Mouse (Mus musculus): ENCODE results near the gene Arhgef2. TPM values are rescaled to one million over a fixed set of nuclear protein-coding genes. Genes with fewer than 3 reads are reported as not detected.

Gene Arhgef2
- polyA plus RNA-seq, 1 experiment from 2014 or later = 137 TPM

- 89% methylated on average over 12 of the region's 12 CpGs for WGBS
- 0 out of 2 replicates have a peak, but pooled peaks cover 2% of the 10 kb centered on the region for H3K4me1 ChIP-seq (ENCODE audit: control insufficient read depth, insufficient read depth, low read length)
- H3K36me3 ChIP-seq (ENCODE audit: control insufficient read depth, insufficient read depth, low read length) = peaks cover 47% of the 10 kb centered on the region
- H3K4me3 ChIP-seq (ENCODE audit: low read depth, low read length) = no peak overlapping the region
- H3K27me3 ChIP-seq (ENCODE audit: control insufficient read depth, insufficient read depth, low read length) = no peaks in the 10 kb centered on the region
- peak overlapping the region; percentile 34; the same call in 1 of the 2 replicates for H3K27ac ChIP-seq (ENCODE audit: low read depth, low read length)
- no peak overlapping the region for H3K9ac ChIP-seq (replicated peaks; ENCODE audit: low read depth, low read length)
- no peak for ATAC-seq (ENCODE audit: low read depth)
- no peak overlapping the region for H3K4me2 ChIP-seq (ENCODE audit: low read depth, low read length)
- no peaks in the 10 kb centered on the region for H3K9me3 ChIP-seq (ENCODE audit: control insufficient read depth, low read length)
Observed at GRCm38 (mm10) chr3:88648452-88649168, 42.8 kb downstream of the Arhgef2 start.

GRCm38 (mm10) chr3:88649186-88649585 is 43.4 kb downstream of the Arhgef2 start:
- H3K27me3 ChIP-seq (ENCODE audit: control insufficient read depth, insufficient read depth, low read length) = no peaks in the 10 kb centered on the region
- no peak for ATAC-seq (ENCODE audit: low read depth)
- 72% methylated on average over 10 of the region's 10 CpGs for WGBS
- H3K27ac ChIP-seq (ENCODE audit: low read depth, low read length) = peak overlapping the region; percentile 34; the same call in 1 of the 2 replicates
- no peak overlapping the region for H3K9ac ChIP-seq (replicated peaks; ENCODE audit: low read depth, low read length)
- H3K4me2 ChIP-seq (ENCODE audit: low read depth, low read length) = no peak overlapping the region
- peaks cover 41% of the 10 kb centered on the region for H3K36me3 ChIP-seq (ENCODE audit: control insufficient read depth, insufficient read depth, low read length)
- no peaks in the 10 kb centered on the region for H3K9me3 ChIP-seq (ENCODE audit: control insufficient read depth, low read length)
- no peak overlapping the region for H3K4me3 ChIP-seq (ENCODE audit: low read depth, low read length)
- H3K4me1 ChIP-seq (ENCODE audit: control insufficient read depth, insufficient read depth, low read length) = 0 out of 2 replicates have a peak, but pooled peaks cover 2% of the 10 kb centered on the region

- Histone ChIP-seq H3K4me2 (ENCODE audit: low read depth, low read length) (no peak overlapping the region), H3K9me3 (ENCODE audit: control insufficient read depth, low read length) (no peaks in the 10 kb centered on the region), H3K4me3 (ENCODE audit: low read depth, low read length) (no peak overlapping the region), H3K9ac (replicated peaks; ENCODE audit: low read depth, low read length) (no peak overlapping the region), H3K27me3 (ENCODE audit: control insufficient read depth, insufficient read depth, low read length) (no peaks in the 10 kb centered on the region), H3K36me3 (ENCODE audit: control insufficient read depth, insufficient read depth, low read length) (peaks cover 33% of the 10 kb centered on the region), H3K4me1 (ENCODE audit: control insufficient read depth, insufficient read depth, low read length) (0 out of 2 replicates have a peak, but pooled peaks cover 2% of the 10 kb centered on the region), H3K27ac (ENCODE audit: low read depth, low read length) (no peak overlapping the region)
- no peak for ATAC-seq (ENCODE audit: low read depth)
- 94% methylated on average over 13 of the region's 13 CpGs for WGBS
Observed at GRCm38 (mm10) chr3:88649967-88650366, 44.2 kb downstream of the Arhgef2 start.

GRCm38 (mm10) chr3:88650713-88651504 is 45.1 kb downstream of the Arhgef2 start:
- Histone ChIP-seq H3K9ac (replicated peaks; ENCODE audit: low read depth, low read length) (no peak overlapping the region), H3K27ac (ENCODE audit: low read depth, low read length) (no peak overlapping the region), H3K36me3 (ENCODE audit: control insufficient read depth, insufficient read depth, low read length) (peaks cover 26% of the 10 kb centered on the region), H3K9me3 (ENCODE audit: control insufficient read depth, low read length) (no peaks in the 10 kb centered on the region), H3K27me3 (ENCODE audit: control insufficient read depth, insufficient read depth, low read length) (no peaks in the 10 kb centered on the region), H3K4me2 (ENCODE audit: low read depth, low read length) (no peak overlapping the region), H3K4me1 (ENCODE audit: control insufficient read depth, insufficient read depth, low read length) (0 out of 2 replicates have a peak, but pooled peaks cover 2% of the 10 kb centered on the region), H3K4me3 (ENCODE audit: low read depth, low read length) (no peak overlapping the region)
- 82% methylated on average over 13 of the region's 13 CpGs for WGBS
- no peak for ATAC-seq (ENCODE audit: low read depth)

- Histone ChIP-seq H3K9ac (replicated peaks; ENCODE audit: low read depth, low read length) (no peak overlapping the region), H3K4me3 (ENCODE audit: low read depth, low read length) (no peak overlapping the region), H3K4me2 (ENCODE audit: low read depth, low read length) (no peak overlapping the region), H3K27ac (ENCODE audit: low read depth, low read length) (no peak overlapping the region), H3K36me3 (ENCODE audit: control insufficient read depth, insufficient read depth, low read length) (peaks cover 15% of the 10 kb centered on the region), H3K4me1 (ENCODE audit: control insufficient read depth, insufficient read depth, low read length) (0 out of 2 replicates have a peak, but pooled peaks cover 2% of the 10 kb centered on the region), H3K9me3 (ENCODE audit: control insufficient read depth, low read length) (no peaks in the 10 kb centered on the region), H3K27me3 (ENCODE audit: control insufficient read depth, insufficient read depth, low read length) (no peaks in the 10 kb centered on the region)
- ATAC-seq (ENCODE audit: low read depth) = no peak
- WGBS = 74% methylated on average over 18 of the region's 18 CpGs
Observed at GRCm38 (mm10) chr3:88651669-88652618, 46.2 kb downstream of the Arhgef2 start.

GRCm38 (mm10) chr3:88652846-88653515 is 47.2 kb downstream of the Arhgef2 start, which contains the start of gene Rxfp4:
Rxfp4 (minus strand) TSS chr3:88653142.
- Histone ChIP-seq H3K9ac (replicated peaks; ENCODE audit: low read depth, low read length) (no peak within 1 kb of the TSS), H3K36me3 (ENCODE audit: control insufficient read depth, insufficient read depth, low read length) (peaks cover 5% of the 10 kb centered on the region; the same call in 1 of the 2 replicates), H3K27me3 (ENCODE audit: control insufficient read depth, insufficient read depth, low read length) (no peaks in the 10 kb centered on the region), H3K4me1 (ENCODE audit: control insufficient read depth, insufficient read depth, low read length) (0 out of 2 replicates have a peak, but pooled peaks cover 2% of the 10 kb centered on the region), H3K27ac (ENCODE audit: low read depth, low read length) (no peak within 1 kb of the TSS), H3K4me2 (ENCODE audit: low read depth, low read length) (no peak within 1 kb of the TSS), H3K9me3 (ENCODE audit: control insufficient read depth, low read length) (no peaks in the 10 kb centered on the region), H3K4me3 (ENCODE audit: low read depth, low read length) (no peak within 1 kb of the TSS)
- 91% methylated on average over 17 of the region's 17 CpGs for WGBS
- no peak for ATAC-seq (ENCODE audit: low read depth)

- Histone ChIP-seq H3K4me1 (ENCODE audit: control insufficient read depth, insufficient read depth, low read length) (0 out of 2 replicates have a peak, but pooled peaks cover under 1% of the 10 kb centered on the region), H3K27me3 (ENCODE audit: control insufficient read depth, insufficient read depth, low read length) (no peaks in the 10 kb centered on the region), H3K4me3 (ENCODE audit: low read depth, low read length) (no peak overlapping the region), H3K9ac (replicated peaks; ENCODE audit: low read depth, low read length) (no peak overlapping the region), H3K36me3 (ENCODE audit: control insufficient read depth, insufficient read depth, low read length) (no peaks in the 10 kb centered on the region), H3K4me2 (ENCODE audit: low read depth, low read length) (no peak overlapping the region), H3K9me3 (ENCODE audit: control insufficient read depth, low read length) (no peaks in the 10 kb centered on the region), H3K27ac (ENCODE audit: low read depth, low read length) (no peak overlapping the region)
- 82% methylated on average over 6 of the region's 6 CpGs for WGBS
- ATAC-seq (ENCODE audit: low read depth) = no peak
Observed at GRCm38 (mm10) chr3:88653516-88654370, 48.0 kb downstream of the Arhgef2 start.
